Mouse (Mus musculus) ES-Bruce4 (cell line): ENCODE measurements around the gene Ubqln4.

Source experiments
- CTCF ChIP-seq: IDR thresholded peaks from one replicate; pipeline ENCODE4 v1.8.1; 2011; ENCODE audit warnings: low read depth, low read length
- EP300 ChIP-seq: IDR thresholded peaks from 2 replicates; pipeline ENCODE4 v1.6.1; 2011; ENCODE audit warnings: low read depth, low read length; ENCODE audit not compliant: insufficient read depth

DNA sequence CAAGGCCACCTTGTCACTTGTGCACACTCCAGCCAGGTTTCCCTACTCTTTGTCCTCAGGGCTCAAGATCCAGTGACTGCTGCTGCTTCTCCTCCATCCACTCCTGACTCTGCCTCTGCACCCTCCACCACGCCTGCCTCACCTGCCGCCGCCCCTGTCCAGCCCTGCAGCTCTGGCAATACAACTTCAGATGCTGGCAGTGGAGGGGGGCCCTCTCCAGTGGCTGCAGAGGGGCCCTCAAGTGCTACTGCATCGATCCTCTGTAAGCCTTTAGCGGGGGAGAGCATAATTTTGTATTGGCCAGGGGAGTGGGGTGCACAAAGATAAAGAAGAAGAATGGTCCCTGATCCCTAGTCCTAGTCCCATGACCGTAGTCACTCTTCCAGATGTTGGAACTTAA, 2.2 kb downstream of the Ubqln4 start:
- TF ChIP-seq CTCF (no peak), EP300 (no peak)
